Comparison of ENCODE assay signal across 10 mouse cellular contexts in the genomic region with DNA sequence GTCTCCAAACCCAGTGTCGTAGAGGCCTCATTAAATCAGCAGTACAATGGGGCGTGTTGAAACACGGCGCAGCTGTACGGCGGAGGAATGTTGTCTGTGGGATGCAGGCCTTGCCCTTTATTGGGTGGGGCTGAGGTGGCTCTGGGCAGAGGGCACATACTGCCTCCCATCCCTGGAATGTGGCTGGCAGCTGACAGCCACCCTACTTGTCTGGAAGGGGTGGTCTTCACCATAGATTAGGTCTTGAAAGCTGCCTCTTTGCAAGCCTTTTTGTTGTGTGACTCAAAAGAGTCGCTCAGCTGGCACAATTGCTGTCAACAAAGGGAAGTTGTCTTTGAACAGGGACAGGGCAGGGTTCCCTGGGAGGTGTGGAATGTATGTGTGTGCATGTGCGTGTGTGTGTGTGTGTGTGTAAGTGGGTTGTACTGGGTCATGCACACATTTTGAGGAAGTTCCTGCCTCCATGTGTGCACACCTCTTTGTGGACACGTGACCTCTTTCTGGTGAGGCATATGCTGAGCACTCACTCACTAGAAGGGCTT. TPM values are rescaled to one million over a fixed set of nuclear protein-coding genes. Genes with fewer than 3 reads are reported as not detected.
DNase-seq lines count a peak whose midpoint lies in the region; ATAC-seq and TF ChIP-seq lines count a peak whose summit lies in the region.
"Had no signal": no experiment of that assay in that cellular context is flagged by ENCODE, and none has a peak within 500 bp of the region (broad histone marks: within the 10 kb centered on the region; RNA-seq: fewer than 3 reads in every experiment).

No protein-coding gene starts in this region.

- DNase-seq in heart, adult 9 months (ENCODE audit: low spot score in 2 of 2): no peak
- peak; percentile 55 for DNase-seq in mesoderm, embryonic 11.5 days (ENCODE audit: low read depth, low spot score)
- no peak for DNase-seq in cerebellum, postnatal 4 days (ENCODE audit: low spot score in 2 of 2)
- DNase-seq in layer of hippocampus, postnatal 36 days: no peak
- DNase-seq in cerebellum, postnatal 14 days: no peak
- DNase-seq: right cerebral cortex, postnatal 14 days had no signal

- 39% methylated on average over 9 of the region's 9 CpGs for WGBS in heart, embryonic 13.5 days
- 9% methylated on average over 9 of the region's 9 CpGs for WGBS in forebrain, embryonic 12.5 days

- no peak overlapping the region for H3ac ChIP-seq in C2C12 (ENCODE audit: control insufficient read depth, insufficient read length, low read depth)

- no peak overlapping the region for H3K9ac ChIP-seq in heart, embryonic 13.5 days
- H3K9ac ChIP-seq in forebrain, embryonic 12.5 days: no peak overlapping the region
- H3K9ac ChIP-seq: liver, embryonic 14.5 days had no signal

- H3K4me3 ChIP-seq in heart, embryonic 13.5 days: no peak overlapping the region
- no peak overlapping the region for H3K4me3 ChIP-seq in C2C12 (ENCODE audit: insufficient read depth, poor library complexity, severe bottlenecking)
- H3K4me3 ChIP-seq in forebrain, embryonic 12.5 days (replicated peaks): no peak overlapping the region

- H3K79me3 ChIP-seq in C2C12 (ENCODE audit: low read depth): no peaks in the 10 kb centered on the region

- H3K4me1 ChIP-seq in heart, embryonic 13.5 days: peaks cover 17% of the 10 kb centered on the region
- peaks cover 21% of the 10 kb centered on the region for H3K4me1 ChIP-seq in forebrain, embryonic 12.5 days

- TF ChIP-seq CTCF in C2C12 (IDR thresholded peaks at IDR 0.05; ENCODE audit: control insufficient read depth, insufficient read depth, insufficient read length): no peak

- no peaks in the 10 kb centered on the region for H3K79me2 ChIP-seq in C2C12 (ENCODE audit: control insufficient read depth, insufficient read depth)

- H3K36me3 ChIP-seq in heart, embryonic 13.5 days: no peaks in the 10 kb centered on the region
- no peaks in the 10 kb centered on the region for H3K36me3 ChIP-seq in C2C12 (ENCODE audit: control insufficient read depth, insufficient read depth)
- H3K36me3 ChIP-seq in forebrain, embryonic 12.5 days (replicated peaks): no peaks in the 10 kb centered on the region

- peaks cover 10% of the 10 kb centered on the region; the same call in 1 of the 2 replicates for H3K27me3 ChIP-seq in heart, embryonic 13.5 days (replicated peaks)
- H3K27me3 ChIP-seq in C2C12 (ENCODE audit: control insufficient read depth, insufficient read depth, insufficient read length): no peaks in the 10 kb centered on the region
- peaks cover 8% of the 10 kb centered on the region; the same call in 1 of the 2 replicates for H3K27me3 ChIP-seq in forebrain, embryonic 12.5 days

- H3K4me2 ChIP-seq in heart, embryonic 13.5 days: peak overlapping the region; percentile 7; the same call in 1 of the 2 replicates
- no peak overlapping the region for H3K4me2 ChIP-seq in forebrain, embryonic 12.5 days

- no peak overlapping the region for H3K27ac ChIP-seq in heart, embryonic 13.5 days (replicated peaks)
- 0 out of 2 replicates have a peak overlapping the region, but pooled peaks have one; percentile 47 for H3K27ac ChIP-seq in forebrain, embryonic 12.5 days
- H3K27ac ChIP-seq: liver, embryonic 14.5 days had no signal

- H3K9me3 ChIP-seq in heart, embryonic 13.5 days: no peaks in the 10 kb centered on the region
- H3K9me3 ChIP-seq in forebrain, embryonic 12.5 days: no peaks in the 10 kb centered on the region

- no peak; the same call in 1 of the 2 replicates for ATAC-seq in heart, embryonic 13.5 days (ENCODE audit: extremely low read depth, insufficient number of reproducible peaks, low FRiP score, low TSS enrichment)
- peak; percentile 80 for ATAC-seq in forebrain, embryonic 12.5 days (ENCODE audit: low FRiP score)

TF ChIP-seq in C2C12, 6 proteins besides CTCF, POLR2A, EP300 and RAD21:
- TF ChIP-seq USF1 (IDR thresholded peaks at IDR 0.05; ENCODE audit: low read depth): peak; percentile 91
- TF ChIP-seq MYOD1 (IDR thresholded peaks at IDR 0.05; ENCODE audit: control insufficient read depth, insufficient read length, low read depth): peak; percentile 83
- TF ChIP-seq CEBPB (IDR thresholded peaks at IDR 0.05; ENCODE audit: low read depth): peak; percentile 55
- TF ChIP-seq MAX (IDR thresholded peaks at IDR 0.05): no peak
TF ChIP-seq in C2C12: peak in this region for 3.

RNA-seq across cellular contexts. Expression of a gene that starts 8.4 kb away (rescaled TPM):
- 0.53 and 1.1 TPM in 2 replicates for polyA plus RNA-seq in heart, embryonic 13.5 days (2015; fragmentation: Nextera tagmentation; extraction: Ambion mirVana)
- 0.05 TPM for polyA plus RNA-seq in C2C12 (2012; fragmentation: generic; extraction: Trizol)
- polyA plus RNA-seq in forebrain, embryonic 12.5 days (2016; fragmentation: Nextera tagmentation; extraction: Ambion mirVana): 0.10 TPM in 1 of 2 replicates, not detected in the other
- under 1 TPM; 0.28 to 0.30 TPM for total RNA-seq in layer of hippocampus, postnatal 36 days (2021)

RNA-seq across cellular contexts. Expression of a gene that starts 41.6 kb away (rescaled TPM):
- 0.20 TPM in 1 of 2 replicates, not detected in the other for polyA plus RNA-seq in heart, embryonic 13.5 days (2015; fragmentation: Nextera tagmentation; extraction: Ambion mirVana)
- not detected for polyA plus RNA-seq in C2C12 (2012; fragmentation: generic; extraction: Trizol)
- polyA plus RNA-seq in forebrain, embryonic 12.5 days (2016; fragmentation: Nextera tagmentation; extraction: Ambion mirVana): 0.27 TPM in 1 of 2 replicates, not detected in the other
- not detected for total RNA-seq in layer of hippocampus, postnatal 36 days (2021)
- polyA plus RNA-seq: liver, embryonic 14.5 days had no signal
